ENCODE assay signal across 25 mouse cellular contexts in genomic region chr10:70838147-70838546, GRCm38 (mm10).
"Had no signal": no experiment of that assay in that cellular context is flagged by ENCODE, and none has a peak within 500 bp of the region (broad histone marks: within the 10 kb centered on the region; RNA-seq: fewer than 3 reads in every experiment).

No protein-coding gene starts in this region.

- H3K4me1 ChIP-seq: embryonic facial prominence, embryonic 10.5 days; embryonic facial prominence, embryonic 12.5 days; embryonic facial prominence, embryonic 13.5 days; embryonic facial prominence, embryonic 15.5 days; forebrain, embryonic 10.5 days; forebrain, embryonic 12.5 days; forebrain, embryonic 13.5 days; forebrain, embryonic 15.5 days had no signal

- H3K4me2 ChIP-seq: embryonic facial prominence, embryonic 12.5 days; embryonic facial prominence, embryonic 13.5 days; embryonic facial prominence, embryonic 15.5 days; forebrain, embryonic 12.5 days; forebrain, embryonic 13.5 days; forebrain, embryonic 15.5 days had no signal

- H3K27ac ChIP-seq: embryonic facial prominence, embryonic 10.5 days; embryonic facial prominence, embryonic 12.5 days; embryonic facial prominence, embryonic 13.5 days; embryonic facial prominence, embryonic 15.5 days; forebrain, embryonic 10.5 days; forebrain, embryonic 12.5 days; forebrain, embryonic 13.5 days; forebrain, embryonic 15.5 days; gastrocnemius, adult 2 months; heart, adult 2 months had no signal

- DNase-seq: cerebellum, adult 9-11 months; cerebellum, postnatal 10 days; cerebellum, postnatal 14 days; cerebellum, postnatal 25 days; cerebellum, postnatal 36 days; embryo, embryonic 11 days; forebrain, postnatal 0 days; gastrocnemius, adult 2 months; gastrocnemius, postnatal 10 days; gastrocnemius, postnatal 14 days; gastrocnemius, postnatal 25 days; gastrocnemius, postnatal 36 days; heart, adult 18-20 months; heart, adult 2 months had no signal

- H3K9me3 ChIP-seq: embryonic facial prominence, embryonic 12.5 days; forebrain, embryonic 12.5 days; forebrain, embryonic 15.5 days had no signal

- H3K36me3 ChIP-seq: embryonic facial prominence, embryonic 10.5 days; embryonic facial prominence, embryonic 12.5 days; embryonic facial prominence, embryonic 13.5 days; embryonic facial prominence, embryonic 15.5 days; forebrain, embryonic 10.5 days; forebrain, embryonic 12.5 days; forebrain, embryonic 15.5 days had no signal

- ATAC-seq: forebrain, embryonic 13.5 days; forebrain, embryonic 14.5 days; forebrain, embryonic 15.5 days; forebrain, embryonic 16.5 days; forebrain, postnatal 0 days had no signal

- H3K9ac ChIP-seq: embryonic facial prominence, embryonic 12.5 days; embryonic facial prominence, embryonic 13.5 days; embryonic facial prominence, embryonic 15.5 days; forebrain, embryonic 12.5 days; forebrain, embryonic 13.5 days; forebrain, embryonic 15.5 days; forebrain, postnatal 0 days had no signal

- H3K4me3 ChIP-seq: embryonic facial prominence, embryonic 10.5 days; embryonic facial prominence, embryonic 12.5 days; embryonic facial prominence, embryonic 13.5 days; embryonic facial prominence, embryonic 15.5 days; erythroblast, embryonic 14.5 days; forebrain, embryonic 10.5 days; forebrain, embryonic 12.5 days; forebrain, embryonic 13.5 days; forebrain, embryonic 15.5 days; gastrocnemius, adult 2 months; heart, adult 2 months had no signal

- H3K27me3 ChIP-seq: embryonic facial prominence, embryonic 12.5 days; embryonic facial prominence, embryonic 13.5 days; embryonic facial prominence, embryonic 15.5 days; forebrain, embryonic 12.5 days; forebrain, embryonic 13.5 days; forebrain, embryonic 15.5 days had no signal
